Mouse (Mus musculus): ENCODE measurements around the gene Slc13a5. TPM values are rescaled to one million over a fixed set of nuclear protein-coding genes. Genes with fewer than 3 reads are reported as not detected.
A peak's percentile ranks its signal among the peaks of the same experiment; 100 is the strongest.

The Slc13a5 gene
- polyA plus RNA-seq (2016; fragmentation: Nextera tagmentation; extraction: Ambion mirVana), result 0.26 and 0.82 TPM in 2 replicates

DNA sequence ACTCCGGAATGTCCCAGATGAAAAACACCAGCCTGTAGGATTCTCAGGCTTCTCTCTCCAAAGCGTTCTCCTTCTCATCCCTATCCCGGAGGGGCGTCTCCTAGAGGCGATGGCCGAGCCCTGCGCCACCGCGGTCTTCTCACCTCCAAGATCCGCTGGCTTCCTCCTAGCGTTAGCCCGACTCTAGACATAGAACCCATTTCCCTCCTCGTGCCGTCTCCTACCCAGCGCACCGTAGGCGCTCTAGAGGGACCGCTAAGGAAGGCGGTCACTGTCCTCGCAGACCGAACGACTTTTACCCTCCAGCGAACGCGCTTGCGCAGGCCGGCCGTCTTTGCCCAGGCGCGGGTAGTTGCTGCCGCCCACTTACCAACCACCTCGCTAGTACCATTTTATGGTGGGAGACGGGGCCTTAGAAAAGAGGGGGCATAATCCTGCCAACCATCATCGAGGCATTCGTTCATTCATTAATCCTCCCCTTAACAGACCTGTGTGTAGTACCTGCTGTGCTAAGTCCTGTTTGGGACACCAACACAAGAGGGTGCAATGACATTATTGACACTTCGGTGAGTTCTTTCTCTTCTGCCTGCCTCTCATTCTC is at the start of gene Slc13a5:
Slc13a5 (minus strand) TSS at position 263 of the 601 bp plus-strand sequence.
- no peaks in the 10 kb centered on the region for H3K36me3 ChIP-seq
- H3K27me3 ChIP-seq (ENCODE audit: low read depth, poor library complexity, severe bottlenecking), result peaks cover 61% of the 10 kb centered on the region
- H3K4me3 ChIP-seq, result peak within 1 kb of the TSS; percentile 60
- DNase-seq (ENCODE audit: low spot score), result no peak
- H3K4me1 ChIP-seq, result peaks cover 25% of the 10 kb centered on the region
- peak within 1 kb of the TSS; percentile 24 for H3K27ac ChIP-seq (replicated peaks)
- WGBS, result 2% methylated on average over 36 of the region's 36 CpGs
- H3K9me3 ChIP-seq (replicated peaks), result no peaks in the 10 kb centered on the region

- peaks cover 37% of the 10 kb centered on the region for H3K27me3 ChIP-seq (ENCODE audit: low read depth, poor library complexity, severe bottlenecking)
- H3K4me3 ChIP-seq, result peak within 1 kb of the TSS; percentile 52
- DNase-seq (ENCODE audit: low spot score), result peak; percentile 21
- WGBS, result 12% methylated on average over 42 of the region's 42 CpGs
- no peaks in the 10 kb centered on the region for H3K36me3 ChIP-seq
- H3K9me3 ChIP-seq (replicated peaks), result no peaks in the 10 kb centered on the region
- H3K27ac ChIP-seq (replicated peaks), result peak within 1 kb of the TSS; percentile 52; the same call in 1 of the 2 replicates
- H3K4me1 ChIP-seq, result peaks cover 7% of the 10 kb centered on the region
Observed at GRCm38 (mm10) chr11:72314151-72314895, 47.3 kb upstream of the Slc13a5 start, which contains the start of gene Fbxo39. Gene Fbxo39 (plus strand): TSS chr11:72314444.

DNA sequence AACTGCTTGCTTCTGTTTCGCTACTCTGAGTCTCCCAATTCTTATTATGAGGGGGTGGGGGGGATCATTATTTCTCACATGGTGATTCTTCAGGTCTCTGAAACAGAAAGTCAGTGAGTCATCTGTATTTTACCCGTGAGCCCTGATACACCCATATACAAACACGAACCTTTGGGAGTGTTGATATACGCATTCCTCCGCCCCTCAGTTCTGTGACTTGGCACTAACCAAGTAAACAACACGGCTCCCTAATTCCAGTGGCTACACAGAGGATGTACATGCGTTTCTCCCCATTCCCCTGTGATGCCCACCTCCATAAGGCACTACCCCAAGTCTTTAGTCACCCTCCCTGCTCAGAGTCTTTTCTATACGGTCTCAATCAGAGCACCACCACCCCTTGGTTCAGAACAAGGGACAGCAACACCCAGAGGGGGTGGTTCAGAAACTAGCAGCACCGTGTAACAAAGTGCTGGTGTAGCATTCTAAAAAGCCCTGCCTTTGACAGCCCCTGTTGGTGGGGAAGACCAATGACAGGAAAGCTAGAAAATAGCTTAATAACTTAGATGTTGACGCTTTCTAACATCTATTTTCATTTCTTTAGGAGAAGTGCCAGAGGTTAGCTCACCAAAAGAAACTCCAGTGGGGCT is 44.5 kb upstream of the Slc13a5 start:
- no peak overlapping the region for H3K27ac ChIP-seq (replicated peaks)
- peaks cover 7% of the 10 kb centered on the region for H3K4me1 ChIP-seq
- H3K4me3 ChIP-seq, result no peak overlapping the region
- H3K9me3 ChIP-seq (replicated peaks), result no peaks in the 10 kb centered on the region
- H3K36me3 ChIP-seq, result no peaks in the 10 kb centered on the region
- WGBS, result 86% methylated on average over 10 of the region's 10 CpGs
- DNase-seq (ENCODE audit: low spot score), result no peak
- H3K27me3 ChIP-seq (ENCODE audit: low read depth, poor library complexity, severe bottlenecking), result peaks cover 32% of the 10 kb centered on the region

- H3K9me3 ChIP-seq (replicated peaks), result no peaks in the 10 kb centered on the region
- H3K27ac ChIP-seq (replicated peaks), result no peak overlapping the region
- WGBS, result 75% methylated on average over 4 of the region's 4 CpGs
- DNase-seq (ENCODE audit: low spot score), result no peak
- peaks cover 29% of the 10 kb centered on the region for H3K27me3 ChIP-seq (ENCODE audit: low read depth, poor library complexity, severe bottlenecking)
- H3K36me3 ChIP-seq, result no peaks in the 10 kb centered on the region
- H3K4me3 ChIP-seq, result no peak overlapping the region
- peaks cover 7% of the 10 kb centered on the region for H3K4me1 ChIP-seq
Observed at GRCm38 (mm10) chr11:72310491-72310890, 43.5 kb upstream of the Slc13a5 start.

DNA sequence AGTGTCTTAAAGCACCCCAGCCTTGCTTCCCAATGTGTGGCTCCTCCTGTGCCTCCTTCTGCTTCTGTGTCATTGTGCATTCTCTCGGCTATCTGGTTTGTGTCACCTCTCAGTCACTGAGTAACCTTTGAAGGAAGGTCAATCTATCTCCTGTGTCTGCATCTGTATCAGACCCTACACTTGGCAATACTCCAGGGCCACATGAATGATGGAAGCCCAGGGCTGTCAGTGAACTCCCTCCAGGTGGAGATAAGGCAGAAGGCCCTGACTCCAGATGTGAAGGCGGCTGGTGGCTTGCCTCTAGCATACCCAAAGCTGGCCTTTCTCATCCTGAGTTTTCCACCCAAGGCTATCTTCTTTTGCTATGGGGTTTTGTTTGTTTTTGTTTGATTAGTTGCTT is 42.0 kb upstream of the Slc13a5 start:
- Histone ChIP-seq H3K27ac (replicated peaks) (no peak overlapping the region), H3K36me3 (no peaks in the 10 kb centered on the region), H3K4me1 (peaks cover under 1% of the 10 kb centered on the region; the same call in 1 of the 2 replicates), H3K9me3 (replicated peaks) (no peaks in the 10 kb centered on the region), H3K27me3 (ENCODE audit: low read depth, poor library complexity, severe bottlenecking) (peaks cover 14% of the 10 kb centered on the region), H3K4me3 (no peak overlapping the region)
- DNase-seq (ENCODE audit: low spot score), result no peak
- 62% methylated on average over 2 of the region's 2 CpGs for WGBS

- H3K36me3 ChIP-seq, result no peaks in the 10 kb centered on the region
- WGBS, result 86% methylated on average over 5 of the region's 5 CpGs
- no peaks in the 10 kb centered on the region for H3K9me3 ChIP-seq (replicated peaks)
- H3K4me3 ChIP-seq, result no peak overlapping the region
- no peak overlapping the region for H3K27ac ChIP-seq (replicated peaks)
- DNase-seq (ENCODE audit: low spot score), result no peak
- H3K27me3 ChIP-seq (ENCODE audit: low read depth, poor library complexity, severe bottlenecking), result no peaks in the 10 kb centered on the region
- no peaks in the 10 kb centered on the region for H3K4me1 ChIP-seq
Observed at GRCm38 (mm10) chr11:72307461-72307860, 40.4 kb upstream of the Slc13a5 start.

- Histone ChIP-seq H3K27ac (replicated peaks) (no peak overlapping the region), H3K4me3 (no peak overlapping the region), H3K4me1 (peaks cover 8% of the 10 kb centered on the region), H3K27me3 (ENCODE audit: low read depth, poor library complexity, severe bottlenecking) (no peaks in the 10 kb centered on the region), H3K36me3 (no peaks in the 10 kb centered on the region), H3K9me3 (replicated peaks) (no peaks in the 10 kb centered on the region)
- no peak for DNase-seq (ENCODE audit: low spot score)
- 84% methylated on average over 7 of the region's 7 CpGs for WGBS
Observed at GRCm38 (mm10) chr11:72302230-72302629, 35.2 kb upstream of the Slc13a5 start.

GRCm38 (mm10) chr11:72301334-72301733 is 34.3 kb upstream of the Slc13a5 start, which contains the start of gene Xaf1:
Gene Xaf1 (plus strand): TSS chr11:72301629.
- Histone ChIP-seq H3K9me3 (replicated peaks) (no peaks in the 10 kb centered on the region), H3K4me1 (peaks cover 8% of the 10 kb centered on the region), H3K4me3 (no peak within 1 kb of the TSS), H3K27ac (replicated peaks) (peak within 1 kb of the TSS; percentile 46), H3K27me3 (ENCODE audit: low read depth, poor library complexity, severe bottlenecking) (no peaks in the 10 kb centered on the region), H3K36me3 (no peaks in the 10 kb centered on the region)
- whole genome bisulfite sequencing, result 40% methylated on average over 6 of the region's 6 CpGs
- no peak for DNase-seq (ENCODE audit: low spot score)

- Histone ChIP-seq H3K36me3 (no peaks in the 10 kb centered on the region), H3K27me3 (ENCODE audit: low read depth, poor library complexity, severe bottlenecking) (no peaks in the 10 kb centered on the region), H3K27ac (replicated peaks) (no peak overlapping the region), H3K4me1 (no peaks in the 10 kb centered on the region), H3K4me3 (no peak overlapping the region), H3K9me3 (replicated peaks) (no peaks in the 10 kb centered on the region)
- DNase-seq (ENCODE audit: low spot score), result no peak
- 84% methylated on average over 2 of the region's 2 CpGs for WGBS
Observed at GRCm38 (mm10) chr11:72293116-72293515, 26.1 kb upstream of the Slc13a5 start.

- 80% methylated on average over 3 of the region's 3 CpGs for WGBS
- DNase-seq (ENCODE audit: low spot score), result no peak
- no peak overlapping the region for H3K27ac ChIP-seq (replicated peaks)
- no peaks in the 10 kb centered on the region for H3K27me3 ChIP-seq (ENCODE audit: low read depth, poor library complexity, severe bottlenecking)
- H3K4me3 ChIP-seq, result no peak overlapping the region
- H3K36me3 ChIP-seq, result no peaks in the 10 kb centered on the region
- no peaks in the 10 kb centered on the region for H3K4me1 ChIP-seq
- no peaks in the 10 kb centered on the region for H3K9me3 ChIP-seq (replicated peaks)
Observed at GRCm38 (mm10) chr11:72287543-72287942, 20.5 kb upstream of the Slc13a5 start.

DNA sequence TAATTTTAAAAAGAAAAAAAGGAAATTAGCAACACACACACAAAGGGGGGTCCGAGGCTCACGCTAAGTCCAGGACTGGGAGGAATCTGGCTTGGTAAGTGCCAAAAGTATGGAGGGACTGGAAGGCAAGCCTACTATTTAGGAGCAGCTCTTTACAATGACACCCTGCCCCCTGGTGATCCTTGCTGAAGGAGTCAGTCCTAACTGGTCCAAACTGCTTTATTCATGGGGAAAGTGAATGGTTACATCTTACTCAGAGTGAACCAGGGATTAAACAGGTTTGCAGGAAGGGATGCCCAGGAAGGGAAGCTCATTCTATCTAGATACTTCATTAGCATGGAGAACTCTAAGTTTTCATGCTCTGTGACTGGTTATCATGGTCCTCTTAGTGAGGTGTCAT is 20.1 kb upstream of the Slc13a5 start:
- Histone ChIP-seq H3K27me3 (ENCODE audit: low read depth, poor library complexity, severe bottlenecking) (no peaks in the 10 kb centered on the region), H3K4me3 (no peak overlapping the region), H3K9me3 (replicated peaks) (no peaks in the 10 kb centered on the region), H3K36me3 (no peaks in the 10 kb centered on the region), H3K4me1 (no peaks in the 10 kb centered on the region), H3K27ac (replicated peaks) (no peak overlapping the region)
- WGBS, result 83% methylated on average over 2 of the region's 2 CpGs
- no peak for DNase-seq (ENCODE audit: low spot score)

GRCm38 (mm10) chr11:72286651-72287050 is 19.6 kb upstream of the Slc13a5 start:
- Histone ChIP-seq H3K27ac (replicated peaks) (no peak overlapping the region), H3K4me1 (no peaks in the 10 kb centered on the region), H3K4me3 (no peak overlapping the region), H3K27me3 (ENCODE audit: low read depth, poor library complexity, severe bottlenecking) (no peaks in the 10 kb centered on the region), H3K9me3 (replicated peaks) (no peaks in the 10 kb centered on the region), H3K36me3 (no peaks in the 10 kb centered on the region)
- DNase-seq (ENCODE audit: low spot score), result no peak
- 85% methylated on average over 3 of the region's 3 CpGs for WGBS

Measured in midbrain, embryonic 10.5 days (tissue).